Mouse (Mus musculus): ENCODE measurements around the gene Bend3. TPM values are rescaled to one million over a fixed set of nuclear protein-coding genes. Genes with fewer than 3 reads are reported as not detected.

Bend3 gene
- polyA plus RNA-seq, 1 experiment from 2014 or later: 0.86 TPM

DNA sequence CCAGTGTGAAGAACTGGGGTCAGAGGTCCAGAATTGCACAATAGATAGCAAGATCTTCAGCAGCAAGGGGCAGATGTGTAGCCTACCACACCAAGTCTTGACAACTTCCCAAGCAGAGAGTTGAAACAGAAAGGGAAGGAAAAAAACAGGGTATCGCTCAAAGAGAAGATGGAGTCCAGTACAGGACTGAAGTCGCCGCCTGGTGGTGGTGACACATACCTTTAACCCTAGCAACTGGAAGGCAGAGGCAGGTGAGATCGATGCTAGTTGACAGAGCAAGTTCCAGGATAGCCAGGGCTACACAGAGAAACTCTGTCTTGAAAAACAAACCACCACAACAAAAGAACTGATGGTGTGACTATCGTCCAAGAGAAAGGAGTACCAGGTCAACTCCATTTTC lies 70.8 kb downstream of the Bend3 start:
- Histone ChIP-seq H3K9me3 (ENCODE audit: control insufficient read depth) (no peaks in the 10 kb centered on the region), H3K27me3 (replicated peaks; ENCODE audit: control insufficient read depth, insufficient read depth, low read length) (no peaks in the 10 kb centered on the region), H3K4me1 (replicated peaks; ENCODE audit: control insufficient read depth, insufficient read depth, low read length) (no peaks in the 10 kb centered on the region), H3K9ac (ENCODE audit: low read depth, low read length) (no peak overlapping the region), H3K4me2 (replicated peaks; ENCODE audit: low read depth) (no peak overlapping the region), H3K27ac (ENCODE audit: low read depth, low read length) (no peak overlapping the region), H3K36me3 (ENCODE audit: control insufficient read depth, insufficient read depth) (no peaks in the 10 kb centered on the region), H3K4me3 (ENCODE audit: low read depth, low read length) (no peak overlapping the region)
- 45% methylated on average over 5 of the region's 5 CpGs for whole genome bisulfite sequencing
- ATAC-seq: 0 out of 2 replicates have a peak, but pooled peaks have one; percentile 28
- peak; percentile 77 for TF ChIP-seq CTCF (IDR thresholded peaks at IDR 0.05; ENCODE audit: low read depth)

DNA sequence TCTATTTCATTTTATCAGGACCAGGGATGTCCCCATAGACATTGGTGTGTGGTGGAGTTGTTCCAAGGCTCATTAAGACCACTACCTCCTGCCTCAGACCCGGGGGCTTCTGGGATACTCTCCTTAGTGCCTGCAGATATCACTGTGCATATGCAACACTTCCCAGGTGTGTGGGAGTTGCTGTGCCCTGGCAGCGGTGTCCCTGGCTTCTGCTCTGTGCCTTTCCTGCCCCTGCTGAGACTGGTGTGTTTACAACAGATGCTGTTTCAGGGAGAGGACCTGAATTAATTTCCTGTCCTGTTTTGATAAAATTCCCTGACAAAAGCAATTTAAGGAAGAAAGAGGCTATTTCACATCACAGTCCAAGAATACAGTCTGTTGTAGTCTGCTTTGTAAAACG lies 72.3 kb downstream of the Bend3 start:
- Histone ChIP-seq H3K4me3 (ENCODE audit: low read depth, low read length) (no peak overlapping the region), H3K9me3 (ENCODE audit: control insufficient read depth) (no peaks in the 10 kb centered on the region), H3K27me3 (replicated peaks; ENCODE audit: control insufficient read depth, insufficient read depth, low read length) (no peaks in the 10 kb centered on the region), H3K9ac (ENCODE audit: low read depth, low read length) (no peak overlapping the region), H3K4me1 (replicated peaks; ENCODE audit: control insufficient read depth, insufficient read depth, low read length) (no peaks in the 10 kb centered on the region), H3K36me3 (ENCODE audit: control insufficient read depth, insufficient read depth) (no peaks in the 10 kb centered on the region), H3K27ac (ENCODE audit: low read depth, low read length) (no peak overlapping the region), H3K4me2 (replicated peaks; ENCODE audit: low read depth) (no peak overlapping the region)
- no peak for TF ChIP-seq CTCF (IDR thresholded peaks at IDR 0.05; ENCODE audit: low read depth)
- 34% methylated on average over 3 of the region's 3 CpGs for WGBS
- ATAC-seq: no peak

DNA sequence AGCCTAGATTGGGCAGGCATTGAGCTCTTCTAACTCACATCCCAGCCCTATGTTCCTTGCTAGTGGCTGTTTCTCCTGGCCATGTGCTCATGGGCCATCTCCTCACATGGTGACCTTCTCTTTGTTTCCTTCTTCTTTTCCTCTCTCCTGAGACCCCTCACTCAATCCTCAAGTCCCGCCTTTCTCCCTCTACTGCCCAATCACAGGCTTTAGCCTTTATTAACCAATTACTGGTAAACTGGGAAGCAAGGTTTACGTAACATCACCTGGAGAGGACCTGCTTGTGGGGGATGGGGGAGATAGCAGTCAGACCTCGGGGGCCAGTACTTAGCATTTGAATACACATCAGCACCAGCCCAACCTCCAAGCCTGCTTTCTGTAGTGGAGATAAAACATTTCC lies 72.8 kb downstream of the Bend3 start:
- Histone ChIP-seq H3K4me3 (ENCODE audit: low read depth, low read length) (no peak overlapping the region), H3K4me1 (replicated peaks; ENCODE audit: control insufficient read depth, insufficient read depth, low read length) (no peaks in the 10 kb centered on the region), H3K27ac (ENCODE audit: low read depth, low read length) (no peak overlapping the region), H3K36me3 (ENCODE audit: control insufficient read depth, insufficient read depth) (no peaks in the 10 kb centered on the region), H3K4me2 (replicated peaks; ENCODE audit: low read depth) (no peak overlapping the region), H3K9me3 (ENCODE audit: control insufficient read depth) (no peaks in the 10 kb centered on the region), H3K9ac (ENCODE audit: low read depth, low read length) (no peak overlapping the region), H3K27me3 (replicated peaks; ENCODE audit: control insufficient read depth, insufficient read depth, low read length) (no peaks in the 10 kb centered on the region)
- TF ChIP-seq CTCF (IDR thresholded peaks at IDR 0.05; ENCODE audit: low read depth): no peak
- no peak for ATAC-seq
- WGBS: 30% methylated on average over 3 of the region's 3 CpGs

DNA sequence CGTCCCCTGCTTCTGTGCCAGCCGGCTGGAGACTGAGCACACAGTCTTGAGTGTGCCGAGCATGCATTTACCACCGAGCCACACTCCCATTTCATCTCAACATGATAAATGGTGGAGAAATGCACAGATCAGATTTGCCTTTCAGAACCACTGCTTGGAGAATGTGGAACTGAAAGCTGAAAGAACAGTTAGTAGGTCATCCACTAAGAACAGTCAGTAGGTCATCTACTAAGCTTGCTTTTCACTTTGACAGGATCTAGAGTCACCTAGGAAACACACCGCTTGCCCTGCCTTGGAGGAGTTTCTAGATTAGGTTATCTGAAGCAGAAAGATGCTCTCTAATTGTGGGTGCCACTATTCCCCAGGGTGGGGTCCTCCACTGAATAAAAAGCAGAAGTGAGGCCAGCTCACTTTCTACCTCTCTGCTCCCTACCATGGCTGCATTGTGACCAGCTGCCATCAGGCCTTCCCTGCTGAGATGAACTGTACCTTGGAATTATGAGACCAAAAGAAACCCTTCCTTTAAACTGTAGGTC lies 79.1 kb downstream of the Bend3 start:
- Histone ChIP-seq H3K27ac (ENCODE audit: low read depth, low read length) (no peak overlapping the region), H3K9me3 (ENCODE audit: control insufficient read depth) (no peaks in the 10 kb centered on the region), H3K4me1 (replicated peaks; ENCODE audit: control insufficient read depth, insufficient read depth, low read length) (no peaks in the 10 kb centered on the region), H3K27me3 (replicated peaks; ENCODE audit: control insufficient read depth, insufficient read depth, low read length) (no peaks in the 10 kb centered on the region), H3K36me3 (ENCODE audit: control insufficient read depth, insufficient read depth) (no peaks in the 10 kb centered on the region), H3K9ac (ENCODE audit: low read depth, low read length) (no peak overlapping the region), H3K4me3 (ENCODE audit: low read depth, low read length) (no peak overlapping the region), H3K4me2 (replicated peaks; ENCODE audit: low read depth) (no peak overlapping the region)
- no peak for ATAC-seq
- WGBS: 84% methylated on average over 5 of the region's 5 CpGs
- TF ChIP-seq CTCF (IDR thresholded peaks at IDR 0.05; ENCODE audit: low read depth): no peak

DNA sequence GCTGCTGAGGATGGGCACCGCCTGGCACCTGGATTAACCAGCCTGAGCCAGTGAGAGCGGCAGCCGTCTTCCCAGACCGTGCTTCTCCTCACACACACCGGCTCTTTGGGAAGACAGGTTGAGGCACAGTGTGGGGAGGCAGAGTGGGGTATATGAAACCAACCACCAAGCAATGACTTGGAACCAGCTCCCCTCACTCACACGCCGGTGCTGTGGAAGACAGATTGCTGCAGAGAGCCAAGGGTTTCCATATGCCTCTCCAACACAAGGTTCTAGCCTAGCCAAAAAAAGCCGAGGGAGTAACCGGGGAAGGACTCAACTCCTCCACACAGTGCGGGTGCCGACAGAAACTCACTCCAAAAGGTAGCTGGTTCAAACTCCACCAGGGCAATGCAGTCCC lies 80.7 kb downstream of the Bend3 start:
- 74% methylated on average over 11 of the region's 11 CpGs for WGBS
- no peaks in the 10 kb centered on the region for H3K9me3 ChIP-seq (ENCODE audit: control insufficient read depth)

DNA sequence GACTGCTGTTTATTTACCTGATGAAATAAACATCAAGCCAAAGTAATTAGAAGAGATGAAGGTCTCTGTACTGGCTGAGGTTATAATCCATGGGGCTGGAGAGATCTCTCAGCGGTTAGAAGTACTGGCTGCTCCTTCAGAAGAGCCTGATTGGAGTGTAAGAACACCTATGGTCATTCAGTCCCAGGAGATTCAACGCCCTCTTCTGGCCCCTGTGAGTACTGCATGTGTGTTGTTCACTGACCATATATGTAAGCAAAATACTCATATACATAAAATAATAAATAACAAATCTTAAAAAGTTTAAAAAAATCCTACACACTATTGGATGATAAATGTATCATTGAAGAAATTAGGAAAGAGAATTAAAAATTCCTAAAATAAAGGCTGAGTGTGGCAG lies 82.1 kb downstream of the Bend3 start:
- TF ChIP-seq CTCF (IDR thresholded peaks at IDR 0.05; ENCODE audit: low read depth): peak; percentile 44
- Histone ChIP-seq H3K4me2 (replicated peaks; ENCODE audit: low read depth) (no peak overlapping the region), H3K4me3 (ENCODE audit: low read depth, low read length) (no peak overlapping the region), H3K27me3 (replicated peaks; ENCODE audit: control insufficient read depth, insufficient read depth, low read length) (no peaks in the 10 kb centered on the region), H3K27ac (ENCODE audit: low read depth, low read length) (no peak overlapping the region), H3K9me3 (ENCODE audit: control insufficient read depth) (no peaks in the 10 kb centered on the region), H3K4me1 (replicated peaks; ENCODE audit: control insufficient read depth, insufficient read depth, low read length) (no peaks in the 10 kb centered on the region), H3K36me3 (ENCODE audit: control insufficient read depth, insufficient read depth) (no peaks in the 10 kb centered on the region), H3K9ac (ENCODE audit: low read depth, low read length) (no peak overlapping the region)
- no peak for ATAC-seq
- 33% methylated on average over 2 of the region's 2 CpGs for WGBS

More for the DNA sequence above, 80.7 kb downstream of the Bend3 start:
- no peak for TF ChIP-seq CTCF (IDR thresholded peaks at IDR 0.05; ENCODE audit: low read depth)
- Histone ChIP-seq H3K4me3 (ENCODE audit: low read depth, low read length) (no peak overlapping the region), H3K4me2 (replicated peaks; ENCODE audit: low read depth) (no peak overlapping the region), H3K27me3 (replicated peaks; ENCODE audit: control insufficient read depth, insufficient read depth, low read length) (no peaks in the 10 kb centered on the region), H3K27ac (ENCODE audit: low read depth, low read length) (no peak overlapping the region), H3K9ac (ENCODE audit: low read depth, low read length) (no peak overlapping the region), H3K36me3 (ENCODE audit: control insufficient read depth, insufficient read depth) (no peaks in the 10 kb centered on the region), H3K4me1 (replicated peaks; ENCODE audit: control insufficient read depth, insufficient read depth, low read length) (no peaks in the 10 kb centered on the region)
- ATAC-seq: no peak

DNA sequence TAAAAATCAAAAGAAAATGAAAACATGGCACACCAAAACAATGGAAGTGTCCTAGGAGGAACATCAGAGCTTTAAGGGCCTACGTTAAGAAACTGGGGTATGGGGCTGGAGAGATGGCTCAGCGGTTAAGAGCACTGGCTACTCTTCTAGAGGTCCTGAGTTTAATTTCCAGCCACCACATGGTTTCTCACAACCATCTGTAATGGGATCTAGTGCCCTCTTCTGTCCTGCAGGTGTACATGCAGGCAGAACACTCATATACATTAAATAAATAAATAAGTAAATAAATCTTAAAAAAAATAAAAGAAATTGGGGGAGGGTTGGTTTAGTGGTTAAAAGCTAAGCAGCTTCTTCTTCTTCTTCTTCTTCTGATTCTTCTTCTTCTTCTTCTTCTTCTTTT lies 82.7 kb downstream of the Bend3 start:
- no peak overlapping the region for H3K4me3 ChIP-seq (ENCODE audit: low read depth, low read length)
- H3K36me3 ChIP-seq (ENCODE audit: control insufficient read depth, insufficient read depth): no peaks in the 10 kb centered on the region
- no peak; the same call in 1 of the 2 replicates for TF ChIP-seq CTCF (IDR thresholded peaks at IDR 0.05; ENCODE audit: low read depth)
- no peak for ATAC-seq
- H3K4me2 ChIP-seq (replicated peaks; ENCODE audit: low read depth): no peak overlapping the region
- no peaks in the 10 kb centered on the region for H3K9me3 ChIP-seq (ENCODE audit: control insufficient read depth)
- no peaks in the 10 kb centered on the region for H3K27me3 ChIP-seq (replicated peaks; ENCODE audit: control insufficient read depth, insufficient read depth, low read length)
- H3K4me1 ChIP-seq (replicated peaks; ENCODE audit: control insufficient read depth, insufficient read depth, low read length): no peaks in the 10 kb centered on the region
- no peak overlapping the region for H3K27ac ChIP-seq (ENCODE audit: low read depth, low read length)
- WGBS: 91% methylated on average over 2 of the region's 2 CpGs
- H3K9ac ChIP-seq (ENCODE audit: low read depth, low read length): no peak overlapping the region

Other genes starting within 250 kb of the Bend3 start
- gene Gm9803, start 45.3 kb downstream of the Bend3 start, polyA plus RNA-seq (2015; fragmentation: Nextera tagmentation; extraction: Ambion mirVana): 13.2 and 14.8 TPM in 2 replicates
- gene 1700021F05Rik, start 62.2 kb downstream of the Bend3 start, polyA plus RNA-seq (2015; fragmentation: Nextera tagmentation; extraction: Ambion mirVana): 54.7 and 57.3 TPM in 2 replicates
- gene Cd24a, start 99.5 kb downstream of the Bend3 start, polyA plus RNA-seq (2015; fragmentation: Nextera tagmentation; extraction: Ambion mirVana): 87.8 and 91.9 TPM in 2 replicates